Mouse (Mus musculus): ENCODE results near the gene B830017H08Rik. TPM values are rescaled to one million over a fixed set of nuclear protein-coding genes. Genes with fewer than 3 reads are reported as not detected.

B830017H08Rik gene
- total RNA-seq, 2 experiments from 2014 or later, result 3.4 to 4.1 TPM

DNA sequence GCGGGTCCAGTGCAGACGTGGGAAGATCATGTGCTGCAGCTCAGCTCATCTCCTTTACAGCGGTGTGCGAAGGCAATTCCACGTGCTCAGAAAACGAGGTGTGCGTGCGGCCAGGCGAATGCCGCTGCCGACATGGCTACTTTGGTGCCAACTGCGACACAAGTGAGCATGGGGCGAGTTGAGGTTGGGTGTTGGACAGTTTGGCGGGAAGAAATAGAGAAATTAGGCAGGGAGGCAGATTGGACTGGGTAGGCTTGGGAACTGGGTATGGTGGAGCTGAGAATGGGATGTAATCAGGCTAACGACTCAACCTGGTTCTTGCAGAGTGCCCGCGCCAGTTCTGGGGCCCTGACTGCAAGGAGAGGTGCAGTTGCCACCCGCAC lies 30.5 kb upstream of the B830017H08Rik start:
- no peak overlapping the region for H3K27ac ChIP-seq
- intact Hi-C loops (cut with DNase I), result no loop called here
- H3K4me3 ChIP-seq, result peak overlapping the region; percentile 29
- no peak for TF ChIP-seq CTCF (IDR thresholded peaks at IDR 0.05)
- no peak for DNase-seq (ENCODE audit: extremely low spot score in 1 of 2, low spot score in 2 of 2)

DNA sequence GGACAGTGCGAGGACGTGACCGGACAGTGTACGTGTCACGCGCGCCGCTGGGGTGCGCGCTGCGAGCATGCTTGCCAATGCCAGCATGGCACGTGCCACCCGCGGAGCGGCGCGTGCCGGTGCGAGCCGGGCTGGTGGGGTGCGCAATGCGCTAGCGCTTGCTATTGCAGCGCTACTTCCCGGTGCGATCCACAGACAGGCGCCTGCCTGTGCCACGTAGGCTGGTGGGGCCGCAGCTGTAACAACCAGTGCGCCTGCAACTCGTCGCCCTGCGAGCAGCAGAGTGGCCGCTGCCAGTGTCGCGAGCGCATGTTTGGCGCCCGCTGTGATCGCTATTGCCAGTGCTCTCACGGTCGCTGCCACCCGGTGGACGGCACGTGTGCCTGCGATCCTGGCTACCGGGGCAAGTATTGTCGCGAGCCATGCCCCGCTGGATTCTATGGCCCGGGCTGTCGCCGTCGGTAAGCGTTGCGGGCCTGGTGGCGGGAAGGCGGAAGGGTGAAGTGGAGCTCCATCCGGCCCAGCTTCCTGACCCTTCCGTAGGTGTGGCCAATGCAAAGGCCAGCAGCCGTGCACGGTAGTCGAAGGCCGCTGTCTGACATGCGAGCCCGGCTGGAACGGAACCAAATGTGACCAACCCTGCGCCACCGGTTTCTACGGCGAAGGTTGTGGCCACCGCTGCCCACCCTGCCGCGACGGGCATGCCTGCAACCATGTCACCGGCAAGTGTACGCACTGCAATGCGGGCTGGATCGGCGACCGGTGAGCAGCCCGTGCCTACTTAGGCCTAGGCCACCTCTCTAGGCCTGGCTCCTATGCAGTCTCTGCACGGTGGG lies 29.9 kb upstream of the B830017H08Rik start:
- Histone ChIP-seq H3K27ac (no peak overlapping the region), H3K4me3 (peak overlapping the region; percentile 29)
- intact Hi-C loops (cut with DNase I), result no loop called here
- DNase-seq (ENCODE audit: extremely low spot score in 1 of 2, low spot score in 2 of 2), result peak; percentile 57 to 60
- TF ChIP-seq CTCF (IDR thresholded peaks at IDR 0.05), result no peak

GRCm38 (mm10) chr16:17803675-17804448 lies 29.1 kb upstream of the B830017H08Rik start:
- TF ChIP-seq CTCF (IDR thresholded peaks at IDR 0.05), result no peak
- intact Hi-C loops (cut with DNase I), result no loop called here

DNA sequence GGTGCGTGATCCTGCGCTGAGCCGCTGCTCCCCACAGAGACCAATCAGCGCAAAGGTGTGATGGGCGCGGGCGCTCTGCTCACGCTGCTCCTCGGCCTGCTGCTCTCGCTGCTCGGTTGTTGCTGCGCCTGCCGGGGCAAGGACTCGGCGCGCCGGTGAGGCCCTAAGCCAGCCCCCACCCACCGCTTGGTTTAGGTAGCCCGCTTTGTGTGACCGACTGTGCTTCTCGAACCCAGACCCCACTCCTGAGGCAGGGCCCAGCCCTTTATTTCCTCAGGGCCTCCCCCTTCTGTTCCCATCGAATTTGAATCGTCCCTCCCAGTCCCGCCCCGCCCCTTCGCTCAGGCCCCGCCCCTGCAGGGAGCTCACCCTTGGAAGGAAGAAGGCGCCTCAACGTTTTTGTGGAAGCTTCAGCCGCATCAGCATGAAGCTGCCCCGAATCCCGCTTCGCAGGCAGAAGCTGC lies 28.4 kb upstream of the B830017H08Rik start:
- H3K4me3 ChIP-seq, result peak overlapping the region; percentile 37
- no peak overlapping the region for H3K27ac ChIP-seq
- no peak for DNase-seq (ENCODE audit: extremely low spot score in 1 of 2, low spot score in 2 of 2)
- no peak for TF ChIP-seq CTCF (IDR thresholded peaks at IDR 0.05)
- intact Hi-C loops (cut with DNase I), result no loop called here

More at GRCm38 (mm10) chr16:17803675-17804448, 29.1 kb upstream of the B830017H08Rik start:
- H3K4me3 ChIP-seq, result peak overlapping the region; percentile 37
- no peak for DNase-seq (ENCODE audit: extremely low spot score in 1 of 2, low spot score in 2 of 2)
- H3K27ac ChIP-seq, result no peak overlapping the region

GRCm38 (mm10) chr16:17804982-17805381 lies 27.9 kb upstream of the B830017H08Rik start:
- TF ChIP-seq CTCF (IDR thresholded peaks at IDR 0.05), result no peak
- Histone ChIP-seq H3K4me3 (no peak overlapping the region), H3K27ac (no peak overlapping the region)
- intact Hi-C loops (cut with DNase I), result loop anchor here (5.0 kb wide), 2 partner anchors 43 to 158 kb away; partner anchors contain the start of gene Ccdc74a
- DNase-seq (ENCODE audit: extremely low spot score in 1 of 2, low spot score in 2 of 2), result no peak

DNA sequence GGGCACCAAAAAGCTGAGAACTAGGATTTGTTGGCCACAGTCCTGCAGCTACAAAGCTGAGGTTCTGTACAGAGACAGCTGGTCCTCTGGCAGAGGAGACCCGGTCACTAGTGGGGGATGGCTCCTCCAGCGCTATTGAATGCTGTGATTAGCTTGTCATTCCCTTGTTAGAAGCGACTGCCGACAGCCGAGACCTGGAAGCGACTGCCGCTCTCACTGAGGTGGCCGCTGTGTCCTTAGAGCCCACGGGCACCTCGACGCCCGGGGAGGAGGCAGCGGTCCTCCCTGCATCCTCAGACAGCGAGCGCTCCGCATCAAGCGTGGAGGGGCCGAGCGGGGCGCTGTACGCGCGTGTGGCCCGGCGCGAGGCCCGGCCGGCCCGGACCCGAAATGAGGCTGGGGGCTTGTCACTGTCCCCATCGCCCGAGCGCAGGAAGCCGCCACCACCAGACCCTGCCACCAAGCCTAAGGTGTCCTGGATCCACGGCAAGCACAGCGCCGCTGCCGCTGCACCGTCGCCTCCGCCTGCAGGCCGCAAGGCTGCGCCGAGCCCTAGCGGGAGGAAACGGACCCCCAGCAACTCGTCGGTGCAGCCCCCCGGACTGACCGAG lies 26.2 kb upstream of the B830017H08Rik start:
- Histone ChIP-seq H3K27ac (peak overlapping the region; percentile 63), H3K4me3 (peak overlapping the region; percentile 63)
- intact Hi-C loops (cut with DNase I), result loop anchor here (5.0 kb wide), 2 partner anchors 44 to 159 kb away; partner anchors contain the start of gene Ccdc74a
- peak in 1 of 2 experiments; percentile 37 for DNase-seq (ENCODE audit: extremely low spot score in 1 of 2, low spot score in 2 of 2)
- no peak for TF ChIP-seq CTCF (IDR thresholded peaks at IDR 0.05)

DNA sequence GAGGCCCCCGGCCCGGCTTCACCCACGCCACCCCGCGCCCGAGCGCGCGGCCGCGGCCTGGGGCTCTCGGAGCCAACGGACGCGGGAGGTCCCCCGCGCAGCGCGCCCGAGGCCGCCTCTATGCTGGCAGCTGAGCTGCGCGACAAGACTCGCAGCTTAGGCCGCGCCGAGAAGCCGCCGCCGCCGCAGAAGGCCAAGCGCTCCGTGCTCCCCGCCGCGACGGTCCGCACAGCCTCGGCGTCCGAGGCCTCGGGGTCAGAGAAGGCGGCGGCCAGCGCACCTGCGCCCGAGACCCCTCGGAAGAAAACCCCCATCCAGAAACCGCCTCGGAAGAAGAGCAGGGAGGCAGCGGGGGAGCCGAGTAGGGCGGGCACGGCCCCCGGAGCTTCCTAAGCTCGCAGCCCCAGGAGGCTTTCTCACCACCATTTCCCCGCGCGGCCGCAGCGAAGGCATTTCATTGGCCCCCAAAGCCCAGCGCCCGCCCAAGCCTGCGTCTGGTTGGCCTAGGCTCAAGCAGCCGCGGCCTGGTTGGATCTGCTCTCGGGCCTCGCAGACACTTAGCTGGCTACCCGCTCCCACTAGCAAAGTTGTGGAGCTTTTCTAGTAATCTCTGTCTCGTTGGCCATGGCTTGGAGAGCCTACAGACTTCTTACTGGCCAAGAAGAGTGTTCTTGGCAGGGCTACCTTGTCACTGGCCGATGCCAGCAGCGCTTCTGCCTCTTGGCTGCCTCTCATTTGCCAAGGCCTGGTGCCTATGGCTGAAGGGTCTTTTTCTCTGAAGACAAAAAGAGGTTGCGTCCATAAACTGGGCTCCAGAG lies 25.5 kb upstream of the B830017H08Rik start:
- no peak for TF ChIP-seq CTCF (IDR thresholded peaks at IDR 0.05)
- intact Hi-C loops (cut with DNase I), result loop anchor here (5.0 kb wide), 2 partner anchors 45 to 160 kb away; partner anchors contain the start of gene Ccdc74a
- peak overlapping the region; percentile 63 for H3K4me3 ChIP-seq
- peak overlapping the region; percentile 63 for H3K27ac ChIP-seq
- DNase-seq (ENCODE audit: extremely low spot score in 1 of 2, low spot score in 2 of 2), result peak; percentile 89 to 90

- no peak overlapping the region for H3K4me3 ChIP-seq
- intact Hi-C loops (cut with DNase I), result loop anchor here (5.0 kb wide), 2 partner anchors 47 to 162 kb away; partner anchors contain the start of gene Ccdc74a
- DNase-seq (ENCODE audit: extremely low spot score in 1 of 2, low spot score in 2 of 2), result no peak
- H3K27ac ChIP-seq, result no peak overlapping the region
- no peak for TF ChIP-seq CTCF (IDR thresholded peaks at IDR 0.05)
Measured at GRCm38 (mm10) chr16:17809125-17809524, 23.8 kb upstream of the B830017H08Rik start.

DNA sequence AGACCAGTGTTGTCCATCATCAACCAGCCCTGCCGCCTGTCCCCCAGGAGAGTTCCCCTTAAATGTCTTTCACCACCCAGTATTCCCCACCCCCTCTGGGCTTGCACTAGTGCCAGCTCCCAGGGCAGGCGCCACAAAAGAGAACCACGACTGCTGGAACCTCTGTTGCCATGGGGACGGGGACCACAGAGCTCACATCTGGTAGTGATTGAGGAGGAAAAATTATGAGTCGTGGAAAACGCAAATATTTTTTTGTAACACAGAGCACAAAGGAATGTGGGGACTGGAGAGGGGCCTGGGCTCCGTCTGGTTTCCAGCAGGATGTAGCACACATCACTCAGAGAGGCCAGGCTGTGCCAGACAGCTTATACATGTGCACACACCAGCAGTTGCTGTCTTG lies 23.2 kb upstream of the B830017H08Rik start:
- TF ChIP-seq CTCF (IDR thresholded peaks at IDR 0.05), result no peak
- Histone ChIP-seq H3K4me3 (no peak overlapping the region), H3K27ac (no peak overlapping the region)
- intact Hi-C loops (cut with DNase I), result loop anchor here (5.0 to 10.0 kb wide), 3 partner anchors 47 to 255 kb away; partner anchors contain the start of gene Ccdc74a
- no peak for DNase-seq (ENCODE audit: extremely low spot score in 1 of 2, low spot score in 2 of 2)

- intact Hi-C loops (cut with DNase I), result loop anchor here (2.0 to 10.0 kb wide), 2 partner anchors 67 to 257 kb away; no protein-coding TSS in a partner anchor
- no peak for DNase-seq (ENCODE audit: extremely low spot score in 1 of 2, low spot score in 2 of 2)
- peak; percentile 90 for TF ChIP-seq CTCF (IDR thresholded peaks at IDR 0.05)
- Histone ChIP-seq H3K27ac (no peak overlapping the region), H3K4me3 (no peak overlapping the region)
Measured at GRCm38 (mm10) chr16:17812120-17812519, 20.8 kb upstream of the B830017H08Rik start.
